Mouse (Mus musculus) small intestine, adult 2 months (tissue): Measurements from ENCODE around the gene Chst8.

Experiments used
- CTCF ChIP-seq: fragments of 200-500 bp; IDR thresholded peaks from 2 replicates; pipeline ENCODE4 v1.5.1; 2012; ENCODE audit warnings: low read depth, mild to moderate bottlenecking, control low read depth, inconsistent platforms, low read length, moderate library complexity, mixed read lengths; ENCODE audit not compliant: insufficient replicate concordance, insufficient read length; ENCODE audit errors: extremely low read depth
- POLR2A ChIP-seq: fragments of 200-500 bp; IDR thresholded peaks from 2 replicates; pipeline ENCODE4 v1.6.1; 2012; ENCODE audit warnings: low read depth, mild to moderate bottlenecking, control low read depth, inconsistent platforms, low read length, moderate library complexity

GRCm38 (mm10) chr7:34799950-34800511, 12.5 kb downstream of the Chst8 start:
- TF ChIP-seq CTCF (no peak), POLR2A (no peak)
